Mouse (Mus musculus) urinary bladder, postnatal 4 days (tissue): Measurements from ENCODE around the gene Timp2.
"Not testable (repeated sequence)": the region's sequence is repeated elsewhere in the genome, so short reads cannot be mapped to it uniquely, and the experiment has no call there.

Source experiments
- DNase-seq, 2 experiments: peaks; one replicate each; pipeline ENCODE4 v3.0.0; 2021 to 2022; ENCODE audit warnings: low spot score in 2 of 2

The Timp2 gene

DNA sequence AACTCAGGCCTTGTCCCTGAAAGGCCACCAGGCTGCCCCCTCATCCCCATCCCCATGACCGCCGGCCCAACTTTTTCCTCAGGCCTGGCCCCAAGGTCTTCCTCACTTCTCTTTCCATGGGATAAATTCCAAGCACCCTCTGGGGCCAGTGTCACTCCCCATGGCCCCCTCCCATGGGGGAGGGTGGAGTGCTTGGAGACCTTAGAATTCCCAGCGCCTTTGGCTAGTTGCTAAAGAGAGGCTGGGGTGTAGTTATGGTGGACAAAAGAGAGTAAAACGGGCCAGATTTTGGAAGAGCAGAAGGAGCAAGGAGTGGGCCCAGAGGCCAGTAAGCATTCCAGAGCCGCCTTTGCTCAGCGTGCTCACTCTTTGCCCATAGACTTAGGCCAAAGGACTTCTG lies at the start of gene Timp2:
TSS of gene Timp2 (minus strand) at position 101 of the 400 bp plus-strand sequence.
- no peak for DNase-seq

DNA sequence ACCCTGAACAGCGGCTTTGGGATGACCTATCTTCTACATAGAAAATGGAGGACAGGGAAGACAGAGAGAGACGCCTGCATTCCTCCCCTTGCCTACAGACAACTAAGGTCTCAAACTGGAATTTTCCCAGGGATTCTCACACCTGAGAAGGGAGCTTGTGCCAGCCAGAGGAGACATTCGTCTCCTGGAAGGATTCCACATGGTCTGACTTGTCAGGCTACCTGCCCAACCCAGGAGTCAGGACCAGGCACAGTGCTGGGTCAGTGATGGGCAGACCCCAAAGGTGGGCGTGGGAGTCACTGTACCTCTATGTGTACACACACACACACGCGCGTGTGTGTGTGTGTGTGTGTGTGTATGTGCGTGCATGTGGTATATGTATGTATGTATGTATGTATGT lies 49.8 kb upstream of the Timp2 start:
- DNase-seq: peak in 1 of 2 experiments; percentile 53

DNA sequence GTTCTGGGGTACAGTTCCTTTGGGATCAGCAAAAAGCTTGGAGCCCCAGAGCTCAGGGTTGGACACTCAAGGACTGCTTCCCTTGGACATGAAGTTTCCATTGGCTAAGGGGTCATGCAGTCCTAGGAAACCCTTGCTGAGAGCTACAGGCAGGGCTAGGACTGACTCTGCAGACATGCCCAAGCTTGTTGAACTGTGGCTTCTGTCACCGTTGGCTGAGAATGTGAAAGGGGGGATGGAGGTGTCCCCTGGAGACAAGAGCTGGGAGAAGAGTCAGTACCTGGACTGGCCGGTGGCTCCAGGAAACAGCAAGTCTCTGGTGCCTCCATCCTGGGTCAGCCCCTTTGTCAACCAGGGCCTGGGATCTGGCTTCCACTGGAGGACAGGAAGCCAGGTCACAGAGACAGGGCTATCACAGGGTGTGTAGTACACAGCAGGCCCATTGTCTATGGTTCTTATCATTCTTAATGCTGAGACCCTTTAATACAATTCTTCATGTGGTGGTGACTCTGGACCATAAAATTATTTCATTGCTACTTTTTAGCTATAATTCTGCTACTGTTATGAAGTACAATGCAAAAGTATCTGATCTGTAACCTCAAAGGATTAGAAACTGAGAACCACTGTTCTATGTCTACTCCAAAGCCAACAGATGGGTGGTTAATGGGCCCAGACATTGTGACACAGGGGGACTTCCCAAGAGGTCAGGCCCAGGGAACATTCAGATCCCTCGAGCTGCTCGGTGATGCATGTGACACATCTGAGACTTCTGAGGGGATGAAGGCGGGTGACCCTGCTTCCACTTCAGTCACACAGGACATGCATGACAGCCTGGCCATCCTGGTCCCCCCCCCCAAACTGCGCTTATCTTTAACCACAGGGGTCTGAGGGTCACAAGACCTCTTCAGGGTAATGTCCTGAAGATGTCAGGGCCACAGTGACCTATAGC lies 48.7 kb upstream of the Timp2 start:
- DNase-seq: peak in 1 of 2 experiments; percentile 55

DNA sequence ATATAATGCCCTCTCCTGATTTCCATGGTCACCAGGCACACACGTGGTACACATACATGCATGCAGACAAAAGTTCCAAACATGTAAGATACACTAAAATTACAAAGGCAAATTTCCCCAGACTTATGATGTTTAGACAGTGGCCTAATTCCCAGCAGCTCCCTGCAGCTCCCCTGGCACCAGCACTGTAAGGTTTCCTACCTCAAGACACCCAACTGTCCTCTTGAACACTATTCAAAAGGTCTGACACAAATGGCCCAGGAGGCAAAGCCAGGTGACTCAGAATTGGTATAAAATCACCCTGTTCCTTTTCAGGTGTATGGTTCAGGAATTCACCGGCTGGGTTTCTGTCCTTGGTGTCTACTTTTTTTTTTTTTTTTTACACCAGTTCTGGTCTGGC lies 47.6 kb upstream of the Timp2 start:
- DNase-seq: no peak

DNA sequence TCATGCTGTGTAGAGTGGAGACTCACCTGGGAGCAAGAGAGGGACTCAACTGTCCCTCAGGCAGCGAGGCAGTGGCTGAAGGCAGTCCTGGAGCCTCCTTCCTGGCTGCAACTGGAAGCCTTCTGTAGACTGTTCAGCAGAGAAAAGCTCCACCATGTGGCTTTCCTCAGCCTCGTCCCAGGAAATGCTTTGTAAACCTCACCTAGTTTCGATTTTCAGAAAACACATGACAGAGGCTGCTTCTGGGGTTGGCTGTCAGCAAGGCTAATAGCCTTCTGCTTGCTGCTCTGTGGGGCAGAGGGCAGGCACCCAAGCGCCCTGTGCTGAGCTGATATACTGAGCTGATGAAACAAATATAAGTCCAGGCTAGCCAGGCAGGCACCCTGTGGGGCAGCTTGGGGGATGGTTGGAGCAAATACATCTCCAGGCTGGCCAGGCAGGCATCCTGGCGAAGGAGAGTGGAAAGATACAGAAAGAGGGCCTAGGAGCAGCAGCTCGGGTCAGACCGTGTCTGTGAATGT lies 46.3 kb upstream of the Timp2 start, which contains the start of gene Lgals3bp:
TSS of gene Lgals3bp (minus strand) at position 333 of the 521 bp plus-strand sequence.
- DNase-seq: peak in 1 of 2 experiments; percentile 62

DNA sequence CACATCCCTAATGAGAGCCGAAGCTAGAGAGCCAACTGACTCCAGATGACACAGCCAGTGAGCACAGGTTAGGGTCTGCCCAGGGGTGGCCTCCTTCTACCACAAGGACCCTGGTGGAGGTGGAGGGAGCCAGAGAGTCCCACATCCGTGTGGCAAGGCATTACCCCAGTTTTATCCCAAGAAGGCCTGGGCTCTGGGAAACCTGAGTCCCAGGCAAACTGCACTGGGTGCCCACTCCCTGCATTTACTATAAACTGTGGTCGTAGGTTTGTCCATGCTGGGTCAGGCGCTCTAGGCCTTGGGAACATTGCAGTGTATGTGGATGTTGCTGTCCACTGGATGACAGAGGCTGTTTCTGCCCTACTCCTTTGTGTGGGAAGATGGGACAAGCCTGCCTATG lies 45.7 kb upstream of the Timp2 start:
- peak in 1 of 2 experiments; percentile 51 for DNase-seq

DNA sequence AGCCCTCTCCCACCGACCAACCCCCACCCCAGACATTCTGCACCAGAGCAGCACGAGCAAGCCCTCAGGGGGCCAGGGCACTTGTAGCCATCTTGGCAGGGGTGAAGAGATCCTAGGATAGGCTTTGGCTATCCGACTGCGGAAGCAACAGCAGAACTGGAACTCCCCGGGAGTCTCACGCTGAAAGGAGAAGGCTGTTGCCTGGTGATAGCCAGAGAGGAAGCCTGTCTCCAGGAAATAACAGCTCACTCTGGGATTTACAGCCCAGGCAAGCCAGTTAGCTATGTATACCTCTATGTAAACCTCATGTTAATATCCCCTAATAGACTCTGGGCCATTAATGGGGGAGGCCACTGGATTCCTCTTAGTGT lies 45.0 kb upstream of the Timp2 start:
- peak in 1 of 2 experiments; percentile 55 for DNase-seq

DNA sequence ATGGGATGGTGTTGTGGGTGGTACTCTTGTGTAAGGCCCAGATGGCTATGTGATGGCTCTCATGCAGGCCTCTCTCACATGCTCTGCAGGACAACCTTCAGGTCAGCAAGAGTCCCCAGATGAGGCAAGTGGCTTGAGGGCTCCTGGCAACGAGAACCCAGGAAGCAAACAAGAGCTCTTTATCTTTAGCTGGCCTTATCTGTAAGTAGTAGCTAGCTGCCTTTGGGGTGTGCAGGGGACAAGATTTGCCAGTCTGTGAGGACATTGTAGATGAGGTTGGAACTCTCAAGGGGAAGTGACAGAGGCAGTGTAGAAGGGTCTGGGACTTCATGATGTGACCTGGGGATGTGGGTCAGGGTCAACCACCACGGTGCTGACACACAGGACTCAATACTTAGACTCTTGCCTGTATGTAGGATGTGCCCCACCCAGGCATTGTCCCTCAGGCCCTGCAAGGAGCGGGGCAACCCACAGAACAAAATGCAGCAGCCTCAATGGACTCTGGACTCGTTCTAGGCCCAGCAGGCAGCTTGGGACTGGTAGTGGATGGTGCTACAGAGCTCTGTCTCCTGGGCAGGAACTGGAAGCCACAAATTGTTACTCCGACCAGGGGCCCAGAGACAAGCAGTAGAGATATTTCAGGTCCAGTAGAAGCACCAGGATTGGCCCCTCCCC lies 44.5 kb upstream of the Timp2 start:
- no peak for DNase-seq

DNA sequence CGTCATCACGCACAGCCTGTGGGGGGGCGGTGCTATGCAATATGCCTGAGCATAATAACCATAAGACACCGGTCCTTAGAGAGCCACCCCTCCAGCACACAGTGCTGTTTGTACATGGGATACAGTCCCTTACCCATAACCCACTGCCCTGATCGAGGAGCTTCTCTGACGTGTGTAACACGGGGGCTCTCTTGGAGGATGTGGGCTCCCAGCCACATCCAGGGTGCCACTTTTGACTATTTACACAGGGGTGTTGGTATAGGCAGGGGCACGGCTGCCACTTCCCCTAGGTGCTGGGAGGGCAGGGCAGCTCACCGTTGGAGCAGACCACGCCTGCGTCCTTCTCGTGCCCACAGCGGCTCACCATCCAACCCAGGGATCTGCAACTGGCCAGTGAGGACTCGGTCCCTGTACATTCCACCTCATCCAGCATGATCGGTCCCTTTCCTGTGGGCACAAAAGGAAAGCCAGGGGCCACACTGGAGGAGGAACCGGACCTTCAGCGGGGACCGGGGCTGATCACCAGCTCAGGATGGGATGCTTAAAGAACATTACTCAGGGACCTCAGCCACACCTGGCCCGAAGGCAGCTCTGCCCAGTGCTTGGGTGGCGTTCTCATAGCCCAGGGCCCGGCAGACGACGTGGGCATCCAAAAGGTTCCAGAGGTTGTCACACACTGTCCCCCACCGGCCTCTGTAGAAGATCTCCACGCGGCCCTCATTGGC lies 42.4 kb upstream of the Timp2 start:
- peak in 1 of 2 experiments; percentile 52 for DNase-seq

DNA sequence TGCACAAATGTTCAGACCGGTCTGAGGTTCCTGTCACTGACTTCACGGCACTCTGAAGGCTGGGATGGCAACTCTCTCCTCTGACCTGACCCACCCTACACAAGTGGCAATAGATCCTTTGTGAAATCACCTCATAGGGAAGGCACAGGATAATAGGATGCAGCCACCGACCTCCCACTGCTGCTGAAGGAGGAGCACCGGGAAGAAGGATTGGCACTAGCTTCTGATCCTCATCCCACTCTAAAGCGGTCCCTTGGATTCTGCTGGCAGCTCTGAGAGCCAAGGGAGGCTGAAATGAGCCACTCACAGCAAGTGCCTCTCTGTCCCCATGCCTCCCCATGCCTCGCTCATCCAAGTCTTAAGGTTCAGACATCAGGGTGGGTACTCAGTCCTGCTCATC lies 39.0 kb upstream of the Timp2 start:
- DNase-seq: no peak

DNA sequence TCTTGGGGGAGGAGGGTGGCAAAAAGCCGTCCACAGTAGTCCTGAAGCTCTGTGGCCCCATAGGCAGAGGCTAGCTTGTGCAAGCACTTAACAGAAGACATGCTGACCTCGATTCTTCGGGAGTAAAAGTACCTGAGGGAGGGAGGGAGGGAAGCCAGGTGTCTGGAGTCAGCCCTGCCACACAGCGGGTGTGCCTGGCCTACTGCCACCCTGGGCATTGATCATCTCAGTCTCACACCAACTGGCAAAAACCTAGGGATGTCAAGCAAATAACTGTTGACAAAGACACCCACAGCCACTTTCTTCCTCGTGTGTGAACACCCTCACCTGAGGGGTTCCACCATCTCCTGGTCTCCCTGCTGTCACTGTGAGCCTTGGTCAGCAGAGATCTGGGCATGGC lies 38.5 kb upstream of the Timp2 start:
- no peak for DNase-seq

DNA sequence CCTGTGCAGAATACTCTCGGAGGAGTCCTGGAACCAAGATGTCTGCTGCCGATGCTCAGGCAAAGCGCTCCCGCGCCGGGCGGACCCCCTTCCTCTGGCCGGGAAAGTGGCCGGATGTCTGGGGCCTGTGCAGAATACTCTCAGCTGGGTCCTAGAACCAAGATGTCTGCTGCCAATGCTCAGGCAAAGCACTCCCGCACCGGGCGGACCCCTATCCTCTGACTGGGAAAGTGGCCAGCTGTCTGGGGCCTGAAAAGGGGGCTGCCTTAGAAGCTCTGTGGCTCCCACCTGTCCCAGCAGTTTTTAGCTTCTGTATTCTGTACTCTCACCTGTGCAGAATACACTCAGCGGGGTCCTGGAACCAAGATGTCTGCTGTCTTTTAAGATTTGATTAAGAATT lies 32.3 kb upstream of the Timp2 start:
- peak in 1 of 2 experiments; percentile 55 for DNase-seq

DNA sequence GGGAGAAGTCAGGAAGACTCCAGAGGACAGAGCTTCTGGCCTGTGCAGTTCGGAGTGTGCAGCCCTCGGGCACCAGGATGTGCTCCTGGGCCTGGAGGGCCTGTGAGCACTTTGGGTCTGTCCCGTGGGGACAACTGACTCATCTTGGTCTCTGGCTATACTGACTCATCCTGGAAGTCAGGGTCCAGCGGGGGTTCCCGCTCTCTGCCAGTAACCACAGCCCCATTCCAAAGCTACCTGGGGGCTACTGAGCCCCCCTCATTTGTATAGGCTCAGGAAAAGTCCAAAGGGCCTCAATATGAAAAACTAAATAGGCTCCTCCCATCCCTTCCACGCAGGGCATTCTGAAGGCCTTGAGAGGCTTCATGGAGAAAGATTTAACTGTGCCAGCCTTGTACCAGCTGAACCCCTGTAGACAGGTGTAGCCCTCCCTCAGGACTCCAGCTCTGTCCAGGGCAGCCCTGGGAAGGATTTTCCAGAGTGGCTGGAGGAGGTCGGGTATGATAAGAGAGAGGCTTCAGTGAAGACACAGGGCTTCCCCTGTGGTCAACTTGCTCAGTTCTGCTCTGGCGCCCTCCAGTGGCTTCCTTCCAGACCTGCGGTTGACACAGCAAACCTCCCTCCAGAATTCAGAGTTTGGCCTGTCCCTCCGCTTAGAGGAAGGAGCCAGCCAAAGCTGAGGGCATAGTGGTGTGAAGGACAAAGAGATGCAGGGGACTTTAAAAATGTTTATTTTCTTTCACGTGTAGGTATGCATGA lies 23.9 kb upstream of the Timp2 start:
- DNase-seq: peak; percentile 77 to 90

DNA sequence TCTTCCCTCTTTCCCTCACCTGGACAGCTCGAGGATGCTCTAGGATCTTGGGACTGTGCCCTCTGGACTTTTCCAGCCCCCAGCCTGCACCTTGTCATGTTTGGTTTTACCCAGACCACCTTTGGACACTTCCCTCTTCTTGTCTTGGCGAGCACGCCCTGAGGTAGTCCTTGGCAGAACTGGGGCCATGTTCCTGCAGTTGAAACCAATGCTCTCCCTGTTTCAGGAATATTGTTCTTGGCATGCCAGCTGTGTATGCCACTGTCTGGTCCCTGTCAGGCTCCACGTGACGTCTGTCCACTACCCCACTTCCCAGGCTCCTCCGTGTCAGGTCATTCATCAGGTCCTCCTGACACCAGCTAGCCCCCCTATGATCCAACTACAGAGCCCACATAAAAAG lies 23.1 kb upstream of the Timp2 start:
- DNase-seq: peak in 1 of 2 experiments; percentile 44

DNA sequence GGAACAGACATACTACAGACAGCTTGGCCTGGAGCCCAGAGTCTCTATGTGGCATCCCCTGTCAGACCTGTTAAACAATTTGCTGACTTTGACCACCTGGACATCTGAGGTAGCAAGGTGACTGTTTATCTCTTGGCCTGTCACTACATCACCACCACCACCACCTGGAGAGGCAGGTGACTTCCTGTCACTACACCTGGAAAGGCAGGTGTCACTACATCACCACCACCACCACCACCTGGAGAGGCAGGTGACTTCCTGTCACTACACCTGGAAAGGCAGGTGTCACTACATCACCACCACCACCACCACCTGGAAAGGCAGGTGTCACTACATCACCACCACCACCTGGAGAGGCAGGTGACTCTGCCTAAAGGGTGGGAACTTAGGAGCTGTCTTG lies 20.8 kb upstream of the Timp2 start:
- DNase-seq: not testable (repeated sequence)

DNA sequence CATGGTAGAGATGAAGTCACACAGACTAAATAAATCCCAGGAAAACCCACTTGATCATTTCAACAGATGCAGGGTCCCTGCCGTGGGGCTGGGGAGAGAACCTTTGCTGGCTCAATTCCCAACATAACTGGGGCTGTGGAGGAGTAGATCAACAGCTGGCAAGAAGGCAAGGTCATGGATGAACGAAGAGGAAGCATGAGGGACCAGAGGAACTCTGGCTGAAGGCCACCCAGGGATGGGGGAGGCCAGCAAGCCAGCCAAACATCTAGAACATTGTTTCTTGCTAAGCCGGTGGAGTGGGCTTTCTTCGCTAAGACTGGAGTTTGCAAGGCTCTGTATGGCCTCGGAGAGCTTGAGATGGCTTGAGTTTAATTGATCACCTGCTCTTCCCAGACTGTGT lies 20.3 kb upstream of the Timp2 start:
- peak; percentile 55 to 56 for DNase-seq

DNA sequence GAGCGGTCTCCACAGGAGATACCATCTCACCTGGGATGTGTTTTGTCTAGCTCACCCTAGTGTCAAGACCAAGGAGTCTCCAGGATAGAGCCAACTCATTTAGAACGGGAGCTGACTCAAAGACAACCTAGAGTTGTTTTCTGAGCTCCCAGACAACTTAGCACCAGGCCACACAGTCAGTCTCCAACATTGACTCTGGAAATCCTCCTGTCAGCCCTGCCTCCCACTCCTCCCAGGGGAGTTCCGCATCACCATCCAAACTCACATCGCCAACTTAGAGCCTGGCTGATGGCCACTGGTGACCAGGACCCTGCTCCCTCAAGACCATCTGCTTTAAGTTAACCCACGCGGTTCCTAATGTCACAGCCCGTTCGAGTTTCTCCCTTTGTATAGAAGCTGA lies 19.9 kb upstream of the Timp2 start:
- peak in 1 of 2 experiments; percentile 49 for DNase-seq

DNA sequence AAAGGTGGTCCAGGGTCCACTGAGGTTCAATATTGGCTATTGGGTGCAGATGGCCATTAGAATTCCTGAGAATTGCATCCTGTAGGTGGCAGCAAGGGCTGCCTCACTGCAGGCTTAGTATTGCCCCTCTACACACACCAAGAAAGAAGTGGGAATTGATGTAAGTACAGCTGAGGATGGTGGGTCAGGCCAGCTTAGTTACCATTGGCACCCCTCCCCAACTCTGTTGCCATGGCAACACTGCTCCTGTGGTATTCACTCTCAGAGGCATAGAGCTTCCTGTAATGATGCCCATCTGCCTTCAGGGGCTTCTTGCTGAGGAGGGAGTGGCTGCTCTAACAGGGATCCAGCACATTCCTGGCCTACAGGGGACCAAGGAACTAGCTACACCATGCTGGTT lies 19.5 kb upstream of the Timp2 start:
- peak in 1 of 2 experiments; percentile 36 for DNase-seq

DNA sequence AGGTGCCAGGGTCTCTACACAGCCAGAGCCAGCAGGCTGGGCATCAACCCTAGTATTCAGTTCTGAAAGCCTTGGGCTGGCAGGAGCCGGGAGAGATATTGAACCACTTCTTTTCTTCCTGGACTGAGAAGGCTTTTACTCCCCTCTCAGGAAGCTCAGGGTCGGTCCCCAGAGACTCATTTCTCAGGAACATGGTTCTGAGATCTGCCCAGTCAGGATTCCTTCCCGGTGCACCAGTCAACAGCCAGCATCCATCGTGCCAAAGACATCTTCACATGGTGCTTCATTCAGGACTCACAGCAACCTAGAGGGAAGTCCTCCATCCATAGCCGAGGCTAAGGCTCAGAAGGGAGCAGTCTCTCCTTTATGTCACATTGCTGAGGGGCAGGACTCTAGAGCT lies 19.0 kb upstream of the Timp2 start:
- DNase-seq: peak in 1 of 2 experiments; percentile 48

DNA sequence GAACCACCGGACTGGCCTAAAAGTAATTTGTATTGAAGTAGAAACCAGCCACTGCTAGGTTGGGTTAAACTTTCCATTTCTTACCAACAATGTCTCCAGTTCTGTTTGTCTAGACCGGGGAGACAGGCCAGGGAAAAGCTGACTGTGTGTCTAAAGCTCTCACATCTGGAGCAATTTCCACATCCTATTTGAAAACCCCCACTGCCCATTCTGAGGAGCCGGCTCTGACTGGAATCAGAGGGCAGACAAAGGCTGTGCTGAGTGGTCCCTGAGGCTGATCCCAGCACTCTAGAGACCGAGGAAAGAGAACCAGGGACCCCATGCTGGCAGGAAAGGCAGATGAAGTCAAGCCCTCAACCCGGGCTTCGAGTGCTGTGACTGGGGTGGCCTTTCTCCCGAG lies 17.1 kb upstream of the Timp2 start:
- DNase-seq: no peak

DNA sequence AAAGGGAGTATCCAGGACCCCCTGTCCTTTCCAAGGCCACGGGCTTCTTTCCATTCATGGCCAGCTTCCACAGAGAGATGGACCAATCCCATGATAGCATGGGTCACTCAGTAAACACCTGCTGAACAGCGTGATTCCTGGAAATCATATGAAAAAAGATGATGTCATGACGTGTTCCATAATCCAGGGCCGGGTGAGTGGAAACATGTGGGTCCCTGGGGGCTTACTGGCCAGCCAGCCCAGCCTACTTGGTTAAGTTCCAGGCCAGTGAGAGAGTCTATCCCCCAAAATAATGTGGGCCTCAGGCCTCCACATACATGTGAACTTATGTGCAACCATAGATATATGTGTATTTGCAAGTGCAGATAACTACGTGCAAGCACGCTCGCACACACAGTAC lies 16.3 kb upstream of the Timp2 start:
- DNase-seq: no peak
